ENCODE assay signal across 8 mouse cellular contexts in genomic region chr9:70863299-70863698, GRCm38 (mm10).
A peak's percentile ranks its signal among the peaks of the same experiment; 100 is the strongest.
DNase-seq lines count a peak whose midpoint lies in the region; ATAC-seq and TF ChIP-seq lines count a peak whose summit lies in the region.
"Had no signal": no experiment of that assay in that cellular context is flagged by ENCODE, and none has a peak within 500 bp of the region (broad histone marks: within the 10 kb centered on the region; RNA-seq: fewer than 3 reads in every experiment).

No protein-coding gene starts in this region.

- H3K27me3 ChIP-seq in heart, embryonic 10.5 days (ENCODE audit: insufficient read depth, poor library complexity, severe bottlenecking), result no peaks in the 10 kb centered on the region
- H3K27me3 ChIP-seq in myocyte (ENCODE audit: control insufficient read depth, insufficient read depth, insufficient read length), result no peaks in the 10 kb centered on the region
- H3K27me3 ChIP-seq: megakaryocyte, embryonic 14.5 days had no signal

- no peak overlapping the region for H3ac ChIP-seq in myocyte (ENCODE audit: control insufficient read depth, insufficient read length)

- 40% methylated on average over 8 of the region's 8 CpGs for WGBS in heart, embryonic 10.5 days

- no peaks in the 10 kb centered on the region for H3K79me2 ChIP-seq in myocyte (ENCODE audit: control insufficient read depth, insufficient read depth)

- H3K4me3 ChIP-seq in heart, embryonic 10.5 days, result no peak overlapping the region
- no peak overlapping the region for H3K4me3 ChIP-seq in myocyte
- H3K4me3 ChIP-seq: megakaryocyte, embryonic 14.5 days had no signal

- DNase-seq in urinary bladder, postnatal 14 days (ENCODE audit: low spot score), result peak; percentile 63
- DNase-seq in urinary bladder, adult 2 months (ENCODE audit: low spot score), result no peak
- DNase-seq in heart, embryonic 10.5 days (ENCODE audit: low spot score), result no peak
- peak; percentile 70 for DNase-seq in kidney, postnatal 14 days
- DNase-seq in layer of hippocampus, postnatal 36 days, result no peak

- H3K36me3 ChIP-seq in heart, embryonic 10.5 days, result no peaks in the 10 kb centered on the region
- no peaks in the 10 kb centered on the region for H3K36me3 ChIP-seq in myocyte (ENCODE audit: control insufficient read depth, insufficient read depth)

- ATAC-seq in monocyte, adult 5-6 weeks (replicated peaks; ENCODE audit: insufficient number of reproducible peaks, low FRiP score, low TSS enrichment, poor library complexity, severe bottlenecking), result no peak

- TF ChIP-seq POLR2A in myocyte (IDR thresholded peaks at IDR 0.05; ENCODE audit: insufficient read length, low read depth), result no peak

- H3K27ac ChIP-seq in heart, embryonic 10.5 days, result peak overlapping the region; percentile 47

- H3K9me3 ChIP-seq in heart, embryonic 10.5 days, result no peaks in the 10 kb centered on the region
- H3K9me3 ChIP-seq: megakaryocyte, embryonic 14.5 days had no signal

- H3K4me2 ChIP-seq in myocyte (ENCODE audit: low read depth), result peak overlapping the region; percentile 48

- H3K4me1 ChIP-seq in heart, embryonic 10.5 days, result peaks cover 13% of the 10 kb centered on the region

TF ChIP-seq in myocyte, 11 proteins besides CTCF, POLR2A, EP300 and RAD21:
- TF ChIP-seq POLR2AphosphoS2 (IDR thresholded peaks at IDR 0.05; ENCODE audit: insufficient read length, low read depth) (no peak), MAX (IDR thresholded peaks at IDR 0.05; ENCODE audit: low read depth) (no peak), MYOD1 (IDR thresholded peaks at IDR 0.05; ENCODE audit: control insufficient read depth in 1 of 3, insufficient read length in 2 of 3, low read depth in 2 of 3) (peak; percentile 23 to 97 (median 92)), E2F4 (IDR thresholded peaks at IDR 0.05; ENCODE audit: insufficient read depth) (no peak), TCF3 (IDR thresholded peaks at IDR 0.05; ENCODE audit: insufficient read length, low read depth) (peak; percentile 73), USF1 (IDR thresholded peaks at IDR 0.05; ENCODE audit: low read depth) (no peak), REST (IDR thresholded peaks at IDR 0.05; ENCODE audit: insufficient read depth, insufficient read length) (no peak), TCF12 (IDR thresholded peaks at IDR 0.05; ENCODE audit: insufficient read depth, poor library complexity, severe bottlenecking) (peak; percentile 81), MYOG (IDR thresholded peaks at IDR 0.05; ENCODE audit: control insufficient read depth in 1 of 3, insufficient read depth in 1 of 3, insufficient read length in 2 of 3, low read depth in 2 of 3) (peak; percentile 78 to 97 (median 86)), CEBPB (IDR thresholded peaks at IDR 0.05; ENCODE audit: insufficient read depth, poor library complexity, severe bottlenecking) (no peak), SRF (IDR thresholded peaks at IDR 0.05; ENCODE audit: control insufficient read depth, insufficient read length, low read depth) (no peak)
TF ChIP-seq in myocyte: peak in this region for 4.

Comparison
In these comparisons a context has a peak if more than half of its experiments do, and no peak if none do; other contexts are left out.
1. DNase-seq: peak in urinary bladder, postnatal 14 days (single experiment) and kidney, postnatal 14 days (single experiment); none in urinary bladder, adult 2 months (single experiment), heart, embryonic 10.5 days (single experiment) and layer of hippocampus, postnatal 36 days (0 of 2).